Mouse (Mus musculus) intestine, postnatal 0 days (tissue): Measurements from ENCODE around the gene Cuedc1. TPM values are rescaled to one million over a fixed set of nuclear protein-coding genes. Genes with fewer than 3 reads are reported as not detected.
"Not testable (repeated sequence)": the region's sequence is repeated elsewhere in the genome, so short reads cannot be mapped to it uniquely, and the experiment has no call there.

Experiments used
- ATAC-seq: fragments of 200-750 bp; cut with Nextera tagmentation; 2 replicates; pipeline ENCODE4 v1.8.0; 2017; ENCODE audit warnings: mild to moderate bottlenecking, moderate TSS enrichment, moderate library complexity
- H3K27ac ChIP-seq: fragments of 300-500 bp; sonication (generic); 2 replicates; pipeline ENCODE4 v1.5.1; 2014; ENCODE audit warnings: mild to moderate bottlenecking, low read depth, low read length, moderate library complexity
- H3K27me3 ChIP-seq: fragments of 300-500 bp; sonication (generic); replicated peaks from 2 replicates; pipeline ENCODE4 v1.6.1; 2014; ENCODE audit warnings: low read length, mixed read lengths; ENCODE audit not compliant: control insufficient read depth, insufficient read depth
- H3K36me3 ChIP-seq: fragments of 300-500 bp; sonication (generic); 2 replicates; pipeline ENCODE4 v1.6.1; 2014; ENCODE audit warnings: mild to moderate bottlenecking, moderate library complexity; ENCODE audit not compliant: control insufficient read depth, insufficient read depth
- H3K4me1 ChIP-seq: fragments of 300-500 bp; sonication (generic); replicated peaks from 2 replicates; pipeline ENCODE4 v1.6.1; 2014; ENCODE audit warnings: antibody characterized with exemption, low read length, mixed read lengths; ENCODE audit not compliant: control insufficient read depth, insufficient read depth
- H3K4me2 ChIP-seq: fragments of 300-500 bp; sonication (generic); replicated peaks from 2 replicates; pipeline ENCODE4 v1.6.1; 2014; ENCODE audit warnings: low read depth, mild to moderate bottlenecking, moderate library complexity
- H3K4me3 ChIP-seq: fragments of 300-500 bp; sonication (generic); 2 replicates; pipeline ENCODE4 v1.5.1; 2014; ENCODE audit warnings: low read depth, low read length
- H3K9ac ChIP-seq: fragments of 300-500 bp; sonication (generic); 2 replicates; pipeline ENCODE4 v1.6.1; 2014; ENCODE audit warnings: mild to moderate bottlenecking, low read depth, low read length
- H3K9me3 ChIP-seq: fragments of 300-500 bp; sonication (generic); 2 replicates; pipeline ENCODE4 v1.6.1; 2016; ENCODE audit warnings: mixed run types; ENCODE audit not compliant: control insufficient read depth
- CTCF ChIP-seq: sonication (generic); IDR thresholded peaks from 2 replicates; pipeline ENCODE4 v1.5.1; 2016; ENCODE audit warnings: low read depth, mild to moderate bottlenecking, control low read depth, antibody characterized with exemption, moderate library complexity
- WGBS: fragments of 180-500 bp; shearing (Covaris S2); extraction: QIAGEN DNeasy Blood & Tissue Kit; methylation state at CpG from one replicate; pipeline ENCODE4 v1.1.7; 2014; 5-methylcytosine and 5-hydroxymethylcytosine counted together
- polyA plus RNA-seq: library from polyadenylated mRNA; unstranded; fragments of >200 nt; fragmentation: Nextera tagmentation; extraction: Ambion mirVana; gene quantifications from 2 replicates; pipeline ENCODE4 v1.2.1, GENCODE M21; 2015

Cuedc1 gene
- polyA plus RNA-seq, 1 experiment from 2014 or later, result 7.1 TPM

- Histone ChIP-seq H3K27ac (no peak overlapping the region), H3K27me3 (peaks cover 2% of the 10 kb centered on the region; the same call in 1 of the 2 replicates), H3K4me3 (no peak overlapping the region), H3K9ac (no peak overlapping the region), H3K4me1 (peaks cover 5% of the 10 kb centered on the region; the same call in 1 of the 2 replicates), H3K4me2 (no peak overlapping the region), H3K9me3 (no peaks in the 10 kb centered on the region), H3K36me3 (no peaks in the 10 kb centered on the region)
- no peak for TF ChIP-seq CTCF
- ATAC-seq, result no peak
- 57% methylated on average over 4 of the region's 4 CpGs for WGBS
Observed at GRCm38 (mm10) chr11:88198223-88198622, 100.4 kb downstream of the Cuedc1 start.

GRCm38 (mm10) chr11:88201172-88201571 lies 103.3 kb downstream of the Cuedc1 start:
- no peak overlapping the region for H3K4me3 ChIP-seq
- ATAC-seq, result 0 out of 2 replicates have a peak, but pooled peaks have one; percentile 13
- no peak for TF ChIP-seq CTCF
- H3K9me3 ChIP-seq, result no peaks in the 10 kb centered on the region
- no peak overlapping the region for H3K9ac ChIP-seq
- H3K27ac ChIP-seq, result no peak overlapping the region
- WGBS, result 71% methylated on average over 2 of the region's 2 CpGs
- no peaks in the 10 kb centered on the region for H3K27me3 ChIP-seq
- peaks cover 12% of the 10 kb centered on the region for H3K4me1 ChIP-seq
- no peak overlapping the region for H3K4me2 ChIP-seq
- H3K36me3 ChIP-seq, result no peaks in the 10 kb centered on the region

- Histone ChIP-seq H3K4me1 (peaks cover 12% of the 10 kb centered on the region), H3K9ac (no peak overlapping the region), H3K9me3 (no peaks in the 10 kb centered on the region), H3K4me2 (no peak overlapping the region), H3K27ac (no peak overlapping the region), H3K4me3 (no peak overlapping the region), H3K36me3 (no peaks in the 10 kb centered on the region), H3K27me3 (no peaks in the 10 kb centered on the region)
- TF ChIP-seq CTCF, result no peak
- WGBS, result 29% methylated on average over 2 of the region's 2 CpGs
- no peak for ATAC-seq
Observed at GRCm38 (mm10) chr11:88202077-88202476, 104.2 kb downstream of the Cuedc1 start.

GRCm38 (mm10) chr11:88203712-88204532 lies 106.1 kb downstream of the Cuedc1 start, which contains the start of gene Mrps23:
Mrps23 (plus strand) TSS chr11:88204388.
- Histone ChIP-seq H3K4me3 (peak within 1 kb of the TSS; percentile 85), H3K9ac (peak within 1 kb of the TSS; percentile 70), H3K9me3 (no peaks in the 10 kb centered on the region), H3K36me3 (no peaks in the 10 kb centered on the region), H3K4me1 (peaks cover 10% of the 10 kb centered on the region), H3K27me3 (no peaks in the 10 kb centered on the region), H3K4me2 (peak within 1 kb of the TSS; percentile 84), H3K27ac (peak within 1 kb of the TSS; percentile 89)
- ATAC-seq, result peak; percentile 92
- under 1% methylated on average over 51 of the region's 51 CpGs for WGBS
- TF ChIP-seq CTCF, result peak; percentile 72

GRCm38 (mm10) chr11:88204593-88205368 lies 106.9 kb downstream of the Cuedc1 start:
- no peak for TF ChIP-seq CTCF
- Histone ChIP-seq H3K4me1 (peaks cover 10% of the 10 kb centered on the region), H3K9me3 (no peaks in the 10 kb centered on the region), H3K4me3 (peak overlapping the region; percentile 85), H3K36me3 (0 out of 2 replicates have a peak, but pooled peaks cover 4% of the 10 kb centered on the region), H3K27me3 (no peaks in the 10 kb centered on the region), H3K4me2 (peak overlapping the region; percentile 84), H3K27ac (peak overlapping the region; percentile 89), H3K9ac (peak overlapping the region; percentile 70)
- WGBS, result 26% methylated on average over 30 of the region's 30 CpGs
- peak; percentile 18 for ATAC-seq

GRCm38 (mm10) chr11:88206576-88206975 lies 108.7 kb downstream of the Cuedc1 start:
- ATAC-seq, H3K4me2 ChIP-seq, H3K27ac ChIP-seq, H3K27me3 ChIP-seq, H3K4me1 ChIP-seq, H3K4me3 ChIP-seq, H3K9me3 ChIP-seq, H3K9ac ChIP-seq: not testable (repeated sequence)
- peak; percentile 59 for TF ChIP-seq CTCF
- WGBS, result 79% methylated on average over 8 of the region's 8 CpGs
- H3K36me3 ChIP-seq, result peaks cover 22% of the 10 kb centered on the region
